Mouse (Mus musculus) megakaryocyte, adult 5-6 weeks (primary cell): ENCODE data around the gene Txnl4b. TPM values are rescaled to one million over a fixed set of nuclear protein-coding genes. Genes with fewer than 3 reads are reported as not detected.

Experiments used
- ATAC-seq: 2 replicates; pipeline ENCODE4 v1.8.0; 2016; ENCODE audit warnings: mild to moderate bottlenecking, inconsistent platforms; ENCODE audit not compliant: poor library complexity, severe bottlenecking
- total RNA-seq, 2 experiments: library from RNA; stranded (forward) in 1 of 2; stranded (reverse) in 1 of 2; fragments of 153-499, 151-499 nt in 1 of 2; fragments of 221-1000, 200-1000 nt in 1 of 2; gene quantifications; 2 replicates each; pipeline versions ENCODE4 v1.2.3 to v1.2.4; 2015 to 2017

The Txnl4b gene
- total RNA-seq, 2 experiments from 2014 or later, result 6.2 to 18.2 TPM

DNA sequence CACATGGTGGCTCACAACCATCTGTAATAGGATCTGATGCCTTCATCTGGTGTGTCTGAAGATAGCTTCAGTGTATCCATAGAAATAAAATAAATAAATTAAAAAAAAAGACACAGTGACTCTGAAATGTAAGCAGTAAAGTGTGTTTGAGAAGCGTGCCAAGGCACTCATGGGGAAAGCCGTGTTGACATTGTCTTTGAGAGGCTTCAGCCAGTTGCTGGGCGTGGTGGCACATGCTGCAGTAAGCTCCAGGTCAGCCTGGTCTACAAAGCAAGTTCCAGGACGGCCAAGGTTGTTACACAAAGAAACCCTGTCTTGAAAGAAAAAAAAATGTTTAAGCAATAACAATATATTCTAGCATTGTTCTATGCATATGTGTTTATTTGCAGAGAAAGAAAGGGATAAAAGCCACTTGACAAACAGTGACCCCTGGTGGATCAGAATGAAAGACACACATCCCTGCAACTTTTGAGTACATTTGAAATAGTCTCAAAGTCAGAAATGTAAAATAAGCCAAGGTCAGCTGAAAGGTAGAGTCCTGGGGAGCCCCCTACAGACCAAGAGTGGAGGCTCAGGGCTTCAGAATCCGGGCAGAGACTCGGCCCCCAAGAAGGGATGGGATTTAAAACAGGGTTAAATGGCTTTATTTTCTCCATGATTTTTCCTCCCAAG is 27.6 kb downstream of the Txnl4b start:
- peak; percentile 81 for ATAC-seq

DNA sequence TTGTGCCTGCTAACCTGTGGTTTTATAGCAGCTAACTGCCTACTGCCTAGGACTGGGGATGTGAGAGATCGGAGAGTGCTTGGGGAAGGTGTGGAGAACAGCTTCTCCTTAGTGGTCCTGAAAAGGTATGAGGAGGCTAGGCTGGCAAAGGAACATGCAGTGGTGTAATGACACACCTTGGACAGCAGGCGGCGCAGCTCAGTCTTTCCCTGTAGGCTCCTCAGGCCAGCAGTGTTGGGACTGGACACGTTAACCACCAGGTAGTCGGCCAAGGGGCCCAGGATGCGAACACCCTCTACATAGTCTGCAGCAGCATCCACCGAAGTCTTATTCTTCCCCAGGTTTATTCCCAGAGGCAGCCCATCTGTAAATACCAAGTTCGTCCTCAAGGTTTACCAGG is 30.2 kb downstream of the Txnl4b start:
- ATAC-seq, result peak; percentile 87

DNA sequence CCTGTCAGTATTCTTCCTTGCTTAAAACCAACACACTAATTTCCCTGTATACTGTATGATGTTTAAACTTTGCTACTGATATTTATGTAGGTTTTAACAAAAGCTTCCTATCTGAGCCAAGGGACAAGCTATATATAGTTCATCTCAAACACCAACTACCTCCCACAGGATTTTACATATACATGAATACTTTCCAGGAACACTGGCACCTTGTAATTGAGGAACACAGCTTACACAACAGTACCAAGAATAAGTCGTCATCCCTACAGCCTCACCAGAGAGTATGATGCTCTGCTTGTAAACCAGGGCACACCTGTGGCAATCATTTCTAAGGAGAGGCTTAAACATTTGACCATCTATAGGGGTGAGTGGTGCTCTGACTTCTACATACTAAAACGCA is 41.0 kb downstream of the Txnl4b start:
- no peak for ATAC-seq

DNA sequence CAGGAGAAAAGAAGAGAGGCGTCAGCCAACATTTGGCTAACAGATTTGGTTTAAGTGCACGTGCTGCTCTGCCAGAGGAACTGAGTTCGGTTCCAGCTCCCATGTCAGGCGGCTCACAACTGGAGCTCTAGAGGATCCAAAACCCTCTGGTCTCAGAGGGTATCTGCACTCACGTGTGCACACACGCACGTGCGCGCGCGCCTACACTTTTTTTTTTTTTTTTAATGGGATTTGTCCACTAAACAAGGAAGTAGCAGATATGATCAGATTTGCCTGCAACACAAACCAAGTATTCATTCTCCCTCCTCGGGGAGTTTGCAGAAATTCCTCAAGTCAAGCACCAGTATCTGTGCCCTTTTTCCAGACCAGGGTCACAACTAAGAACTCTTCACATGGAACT is 42.0 kb downstream of the Txnl4b start:
- no peak; the same call in 1 of the 2 replicates for ATAC-seq

DNA sequence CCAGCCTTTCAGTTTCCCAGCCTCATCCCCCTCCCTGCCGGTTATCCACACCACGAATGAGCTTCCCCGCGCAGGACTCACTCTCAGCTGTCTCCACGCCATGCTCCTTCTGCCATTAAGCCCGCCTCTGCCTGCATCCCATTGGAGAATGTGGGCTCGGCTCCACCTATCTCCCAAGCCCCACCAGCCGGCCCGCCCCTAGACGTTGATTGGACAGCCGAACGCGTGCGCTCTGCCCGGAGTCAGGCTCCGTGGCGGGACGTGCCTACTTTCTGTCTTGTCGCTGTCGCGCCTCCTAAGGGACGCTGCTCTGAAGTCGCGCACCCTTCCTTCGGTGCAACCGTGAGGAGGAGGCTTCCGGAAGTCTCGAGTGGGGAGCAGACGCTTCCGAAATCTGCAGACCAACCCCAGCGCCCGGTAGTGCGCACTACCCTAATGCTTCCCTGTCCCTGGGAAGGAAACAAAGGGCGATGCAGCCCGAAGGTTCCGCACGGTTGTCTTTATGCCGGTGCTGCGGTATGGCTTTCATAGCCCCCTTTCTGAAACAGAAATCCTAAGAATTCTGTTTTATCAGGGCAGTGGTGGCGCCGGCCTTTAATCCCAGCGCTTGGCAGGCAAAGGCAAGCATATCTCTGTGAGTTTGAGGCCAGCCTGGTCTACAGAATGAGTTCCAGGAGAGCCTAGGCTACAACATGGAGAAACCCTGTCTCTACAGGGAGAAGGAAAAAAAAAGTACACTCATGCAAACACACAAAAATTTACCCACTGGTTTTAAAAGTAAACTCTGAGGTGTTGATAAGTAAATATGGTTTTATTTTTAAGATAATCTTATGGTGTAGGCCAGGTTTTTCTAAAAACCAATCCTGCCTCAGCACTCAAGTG is 42.8 kb downstream of the Txnl4b start, which contains the start of gene Dhodh:
TSS of gene Dhodh (minus strand) at position 403 of the 882 bp plus-strand sequence.
- peak; percentile 97 for ATAC-seq

DNA sequence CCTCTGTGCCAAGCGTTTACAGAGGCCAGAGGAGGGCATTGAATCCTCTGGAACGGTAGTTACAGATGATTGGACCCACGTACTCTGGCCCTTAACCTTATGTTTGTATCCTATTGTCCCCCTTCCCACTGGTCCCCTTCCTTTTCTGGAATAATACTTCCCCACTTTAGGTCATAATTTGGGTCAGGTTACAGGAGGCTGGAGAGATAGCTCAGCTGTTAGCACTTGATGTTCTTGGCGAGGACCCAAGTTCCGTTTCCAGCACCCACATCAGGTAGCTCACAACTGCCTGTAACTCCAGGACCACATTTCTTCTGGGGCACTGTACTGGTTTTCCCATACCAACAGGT is 43.4 kb downstream of the Txnl4b start:
- ATAC-seq, result no peak

DNA sequence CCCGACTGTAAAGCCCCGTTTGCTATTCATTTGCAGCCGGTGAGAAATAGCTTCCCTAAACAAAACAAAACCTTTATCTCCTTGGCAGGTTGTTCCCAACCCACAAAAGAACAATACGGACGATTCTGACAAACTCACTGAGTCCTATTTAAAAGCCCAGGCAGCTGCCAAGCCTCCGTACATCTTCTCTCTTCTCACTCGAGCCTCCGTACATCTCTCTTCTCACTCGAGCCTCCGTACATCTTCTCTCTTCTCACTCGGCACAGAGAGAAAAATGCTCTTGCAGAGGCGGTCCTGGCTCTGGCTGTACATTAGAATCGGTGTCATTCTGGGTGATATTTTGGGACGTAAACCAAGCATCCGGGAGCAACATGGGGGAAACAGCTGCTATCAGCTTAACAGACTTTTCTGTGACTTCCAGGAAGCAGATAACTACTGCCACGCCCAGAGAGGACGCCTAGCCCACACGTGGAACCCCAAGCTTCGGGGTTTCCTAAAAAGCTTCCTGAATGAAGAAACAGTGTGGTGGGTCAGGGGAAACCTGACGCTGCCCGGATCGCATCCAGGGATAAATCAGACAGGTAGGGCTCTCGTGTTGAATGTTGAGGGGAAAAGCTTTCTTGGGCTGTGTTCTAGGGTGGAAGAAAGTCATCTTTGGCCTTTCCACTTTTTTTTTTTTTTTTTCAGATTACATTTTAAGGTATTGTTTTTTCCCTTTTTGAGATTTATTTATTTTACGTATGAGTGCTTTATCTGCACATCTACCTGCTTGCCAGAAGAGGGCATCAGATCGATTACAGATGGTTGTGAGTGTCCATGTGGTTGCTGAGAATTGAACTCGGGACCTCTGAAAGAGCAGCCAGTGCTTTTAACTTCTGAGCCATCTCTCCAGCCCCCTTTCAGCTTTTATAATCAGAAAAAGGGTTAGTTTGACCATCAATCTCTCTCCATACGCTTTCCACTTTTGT is 48.8 kb downstream of the Txnl4b start, which contains the start of gene Pkd1l3:
TSS of gene Pkd1l3 (plus strand) at position 275 of the 968 bp plus-strand sequence.
- ATAC-seq, result peak; percentile 90

DNA sequence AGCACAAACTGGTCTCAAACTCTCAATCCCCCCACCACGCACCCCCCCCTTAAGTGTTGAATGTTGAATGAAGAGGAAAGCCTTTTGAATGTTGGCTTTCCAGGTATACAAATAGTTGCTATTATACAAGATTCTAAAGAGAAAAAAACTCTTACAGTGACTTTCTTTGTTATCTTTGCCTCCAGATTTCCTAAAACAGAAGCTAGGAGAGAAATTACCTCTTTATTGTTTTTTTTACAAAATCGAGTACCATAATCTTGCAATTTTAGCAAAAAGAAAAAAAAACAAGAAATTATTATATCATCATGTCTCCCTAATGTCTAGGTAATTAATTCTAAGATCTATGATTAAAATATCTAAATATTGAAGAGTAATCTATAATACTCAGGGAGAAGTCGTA is 49.9 kb downstream of the Txnl4b start:
- ATAC-seq, result no peak

Other genes starting within 250 kb of the Txnl4b start
- not detected in 2 replicates for gene Pmfbp1, start 71.9 kb upstream of the Txnl4b start, total RNA-seq (2015)
- gene Pmfbp1, start 71.9 kb upstream of the Txnl4b start, total RNA-seq (2017), result not detected in 2 replicates
- 14.6 and 19.0 TPM in 2 replicates for gene Dhx38, start within 50 bp of the Txnl4b start, total RNA-seq (2015)
- gene Dhx38, start within 50 bp of the Txnl4b start, total RNA-seq (2017), result 67.4 and 75.9 TPM in 2 replicates
- 423 and 468 TPM in 2 replicates for gene Hp, start 13.3 kb downstream of the Txnl4b start, total RNA-seq (2015)
- gene Hp, start 13.3 kb downstream of the Txnl4b start, total RNA-seq (2017), result 646 and 667 TPM in 2 replicates
- gene Dhodh, start 42.8 kb downstream of the Txnl4b start, total RNA-seq (2015), result 7.0 and 8.6 TPM in 2 replicates
- gene Dhodh, start 42.8 kb downstream of the Txnl4b start, total RNA-seq (2017), result 5.4 and 16.1 TPM in 2 replicates
- 0.57 TPM in 1 of 2 replicates, not detected in the other for gene Pkd1l3, start 48.6 kb downstream of the Txnl4b start, total RNA-seq (2015)
- gene Pkd1l3, start 48.6 kb downstream of the Txnl4b start, total RNA-seq (2017), result not detected in 2 replicates
- gene Ist1, start 127.4 kb downstream of the Txnl4b start, total RNA-seq (2015), result 88.7 and 95.1 TPM in 2 replicates
- 97.5 and 108 TPM in 2 replicates for gene Ist1, start 127.4 kb downstream of the Txnl4b start, total RNA-seq (2017)
- gene Zfp821, start 139.7 kb downstream of the Txnl4b start, total RNA-seq (2015), result 4.7 and 6.0 TPM in 2 replicates
- gene Zfp821, start 139.7 kb downstream of the Txnl4b start, total RNA-seq (2017), result 8.4 and 9.3 TPM in 2 replicates
- 14.5 and 15.0 TPM in 2 replicates for gene Atxn1l, start 171.8 kb downstream of the Txnl4b start, total RNA-seq (2015)
- 17.7 and 21.3 TPM in 2 replicates for gene Atxn1l, start 171.8 kb downstream of the Txnl4b start, total RNA-seq (2017)
- 80.6 and 85.2 TPM in 2 replicates for gene Ap1g1, start 212.7 kb downstream of the Txnl4b start, total RNA-seq (2015)
- 68.4 and 80.5 TPM in 2 replicates for gene Ap1g1, start 212.7 kb downstream of the Txnl4b start, total RNA-seq (2017)